Mouse (Mus musculus): ENCODE data around the gene Gabre. TPM values are rescaled to one million over a fixed set of nuclear protein-coding genes. Genes with fewer than 3 reads are reported as not detected.

Gabre gene
- not detected for polyA plus RNA-seq (2014; fragmentation: Illumina TruSeq; extraction: RNeasy Lipid Tissue Mini Kit (QIAGEN cat#74804); ENCODE audit: low read depth, low replicate concordance)

GRCm38 (mm10) chrX:72274659-72275371 is at the start of gene Gabre:
Gabre (minus strand) TSS chrX:72274803.

GRCm38 (mm10) chrX:72221717-72222116 is 52.9 kb downstream of the Gabre start, which contains the start of gene Magea4:
Magea4 (plus strand) TSS chrX:72222017.

Other genes with a start within 250 kb of the Gabre start
- gene Magea4, start 52.8 kb downstream of the Gabre start, polyA plus RNA-seq (2014; fragmentation: Illumina TruSeq; extraction: RNeasy Lipid Tissue Mini Kit (QIAGEN cat#74804); ENCODE audit: low read depth, low replicate concordance), result not detected
- gene Magea10, start 112.1 kb upstream of the Gabre start, polyA plus RNA-seq (2014; fragmentation: Illumina TruSeq; extraction: RNeasy Lipid Tissue Mini Kit (QIAGEN cat#74804); ENCODE audit: low read depth, low replicate concordance), result not detected

All from liver, adult 10 weeks (tissue).